Mouse (Mus musculus): ENCODE data around the gene Scap. TPM values are rescaled to one million over a fixed set of nuclear protein-coding genes. Genes with fewer than 3 reads are reported as not detected.

The Scap gene
- polyA plus RNA-seq, 1 experiment from 2014 or later: 45.5 TPM

DNA sequence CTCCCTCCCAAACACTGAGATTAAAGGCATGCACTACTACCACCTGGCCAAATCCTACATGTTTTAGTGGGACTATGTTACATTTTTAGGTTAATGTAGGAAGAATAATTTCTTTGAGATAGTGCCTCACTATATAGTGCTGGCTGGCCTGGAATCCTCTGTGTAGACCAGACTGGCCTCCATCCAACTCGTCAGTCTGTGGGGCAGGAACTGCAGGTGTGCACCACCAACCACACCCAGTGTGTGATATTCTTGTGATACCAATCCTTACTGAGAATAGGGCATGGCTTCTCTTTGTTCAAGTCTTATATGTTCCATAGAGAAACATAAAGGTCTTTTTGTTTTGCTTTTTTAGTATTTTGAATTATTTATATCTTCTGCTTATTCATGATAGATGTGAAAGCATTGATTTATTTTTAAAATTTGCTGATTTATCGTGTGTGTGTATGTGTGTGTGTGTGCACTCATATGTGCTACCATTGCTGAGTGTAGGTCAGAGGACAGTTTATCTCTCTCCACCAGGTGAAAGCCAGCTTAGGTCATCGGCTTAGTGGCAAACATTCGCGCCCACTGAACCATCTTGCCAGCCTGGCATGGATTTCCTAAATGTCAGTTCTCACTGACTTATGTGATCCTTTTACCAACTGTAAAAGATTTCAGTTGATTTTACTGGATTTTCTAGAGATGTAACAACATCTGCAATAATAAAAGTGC, 7.1 kb downstream of the Scap start:
- H3K9ac ChIP-seq: no peak overlapping the region
- H3K27me3 ChIP-seq: no peaks in the 10 kb centered on the region
- H3K27ac ChIP-seq (replicated peaks): no peak overlapping the region
- H3K4me3 ChIP-seq: no peak overlapping the region
- 87% methylated on average over 5 of the region's 5 CpGs for WGBS
- ATAC-seq (ENCODE audit: low read depth): no peak
- peaks cover 5% of the 10 kb centered on the region; the same call in 1 of the 2 replicates for H3K4me1 ChIP-seq (replicated peaks)
- H3K36me3 ChIP-seq: no peaks in the 10 kb centered on the region
- H3K9me3 ChIP-seq: no peaks in the 10 kb centered on the region
- H3K4me2 ChIP-seq: no peak overlapping the region

DNA sequence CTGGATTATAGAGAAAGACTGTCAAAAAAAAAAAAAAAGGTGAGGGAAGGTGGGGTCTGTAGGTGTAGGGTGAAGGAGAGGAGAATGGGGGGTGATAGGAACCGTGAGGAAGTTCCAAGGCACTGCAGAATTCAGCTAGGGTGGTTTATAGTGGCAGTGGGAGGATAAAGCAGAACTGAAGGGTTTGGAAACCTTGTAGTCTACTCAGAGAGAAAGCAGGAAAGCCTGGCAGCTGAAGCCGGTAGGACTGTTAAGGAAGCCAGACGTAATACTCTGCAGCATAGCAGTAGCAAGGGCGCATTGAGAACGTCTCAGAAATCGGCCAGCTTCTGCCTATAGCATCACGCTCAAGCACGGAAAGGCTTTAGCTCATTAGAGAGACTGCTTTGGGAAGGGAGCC, 8.9 kb downstream of the Scap start:
- Histone ChIP-seq H3K9ac (no peak overlapping the region), H3K4me1 (replicated peaks) (0 out of 2 replicates have a peak, but pooled peaks cover 3% of the 10 kb centered on the region), H3K9me3 (no peaks in the 10 kb centered on the region), H3K36me3 (no peaks in the 10 kb centered on the region), H3K4me3 (no peak overlapping the region), H3K27me3 (no peaks in the 10 kb centered on the region), H3K4me2 (no peak overlapping the region), H3K27ac (replicated peaks) (no peak overlapping the region)
- no peak for ATAC-seq (ENCODE audit: low read depth)
- WGBS: 91% methylated on average over 8 of the region's 8 CpGs

DNA sequence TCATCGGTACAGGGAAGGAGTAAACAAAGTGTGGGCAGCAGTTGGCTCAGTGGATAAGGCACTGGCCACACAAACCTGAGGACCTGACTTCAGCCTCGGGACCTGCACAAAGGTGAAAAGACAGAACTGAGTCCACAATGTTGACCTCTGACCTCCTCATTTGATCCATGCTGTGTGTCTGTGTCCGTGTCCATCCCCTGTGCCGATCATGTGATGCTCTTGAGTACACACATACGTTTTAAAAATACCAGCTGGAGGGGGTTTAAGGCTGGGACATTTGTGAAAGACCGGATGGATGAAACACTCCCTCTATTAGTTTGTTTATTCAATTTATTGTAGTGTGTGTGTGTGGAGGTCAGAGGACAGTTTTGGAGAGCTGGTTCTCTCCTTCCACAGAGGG, 10.7 kb downstream of the Scap start:
- H3K27me3 ChIP-seq: no peaks in the 10 kb centered on the region
- H3K9me3 ChIP-seq: no peaks in the 10 kb centered on the region
- no peak overlapping the region for H3K4me2 ChIP-seq
- WGBS: 73% methylated on average over 6 of the region's 6 CpGs
- H3K4me1 ChIP-seq (replicated peaks): 0 out of 2 replicates have a peak, but pooled peaks cover 3% of the 10 kb centered on the region
- no peaks in the 10 kb centered on the region for H3K36me3 ChIP-seq
- no peak overlapping the region for H3K4me3 ChIP-seq
- no peak for ATAC-seq (ENCODE audit: low read depth)
- H3K9ac ChIP-seq: no peak overlapping the region
- H3K27ac ChIP-seq (replicated peaks): no peak overlapping the region

DNA sequence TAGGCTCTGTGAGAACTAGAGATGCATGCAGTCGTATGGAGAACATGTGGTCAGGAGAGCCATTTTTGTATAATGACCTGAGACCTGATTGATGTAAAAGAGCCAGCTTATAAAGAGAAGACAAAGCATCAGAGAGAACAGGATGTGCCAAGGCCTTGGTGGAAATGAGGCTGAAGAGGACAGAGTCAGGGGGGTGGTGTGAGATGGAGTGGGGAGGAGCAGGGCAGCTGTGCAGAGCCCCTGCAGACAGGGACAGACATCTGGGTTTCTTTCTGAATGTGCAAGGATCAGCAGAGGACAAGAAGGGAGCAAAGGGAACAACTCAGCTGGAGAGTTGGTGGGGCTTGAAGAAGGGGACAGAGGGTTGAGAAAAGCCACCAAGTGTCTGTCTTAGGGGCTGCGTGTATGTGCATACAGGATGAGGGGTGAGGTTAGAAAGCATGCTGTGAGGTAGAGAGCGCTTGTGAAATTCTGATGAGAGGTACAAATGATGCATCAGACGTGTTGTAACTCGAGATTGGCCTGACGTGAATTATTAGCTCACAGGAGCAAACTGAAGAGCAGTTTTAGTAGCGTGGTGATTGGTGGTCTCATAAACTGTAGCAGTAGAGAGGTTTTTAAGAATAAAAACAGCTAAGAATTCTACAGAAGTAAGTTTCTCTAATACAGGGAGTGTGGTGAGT, 12.1 kb downstream of the Scap start:
- ATAC-seq (ENCODE audit: low read depth): no peak
- Histone ChIP-seq H3K27me3 (no peaks in the 10 kb centered on the region), H3K4me1 (replicated peaks) (0 out of 2 replicates have a peak, but pooled peaks cover 3% of the 10 kb centered on the region), H3K9me3 (no peaks in the 10 kb centered on the region), H3K4me3 (no peak overlapping the region), H3K36me3 (no peaks in the 10 kb centered on the region), H3K4me2 (no peak overlapping the region), H3K27ac (replicated peaks) (no peak overlapping the region), H3K9ac (no peak overlapping the region)
- 69% methylated on average over 7 of the region's 7 CpGs for WGBS

DNA sequence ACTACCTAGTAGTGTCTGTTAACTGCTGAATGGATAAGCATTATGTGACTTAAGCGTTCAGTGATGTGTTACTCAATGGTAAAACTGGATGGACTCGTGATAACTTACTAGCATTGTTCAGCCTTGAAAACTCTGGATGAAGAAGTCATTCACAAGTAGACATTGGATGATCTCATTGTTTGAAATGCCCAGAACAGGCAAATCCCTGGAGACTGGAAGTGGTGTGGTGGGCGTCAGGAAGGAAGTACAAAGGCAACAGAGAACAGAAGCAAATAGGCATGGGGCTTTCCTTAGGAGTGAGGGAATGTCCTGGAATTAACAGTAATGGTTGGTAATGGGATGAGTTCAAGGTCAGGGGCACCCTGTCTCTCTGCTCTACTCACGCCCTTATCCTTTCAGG, 15.8 kb downstream of the Scap start:
- 73% methylated on average over 4 of the region's 4 CpGs for whole genome bisulfite sequencing
- H3K4me1 ChIP-seq (replicated peaks): 0 out of 2 replicates have a peak, but pooled peaks cover 3% of the 10 kb centered on the region
- H3K27me3 ChIP-seq: no peaks in the 10 kb centered on the region
- no peak overlapping the region for H3K4me2 ChIP-seq
- no peak overlapping the region for H3K9ac ChIP-seq
- no peak for ATAC-seq (ENCODE audit: low read depth)
- H3K4me3 ChIP-seq: no peak overlapping the region
- no peak overlapping the region for H3K27ac ChIP-seq (replicated peaks)
- no peaks in the 10 kb centered on the region for H3K9me3 ChIP-seq
- no peaks in the 10 kb centered on the region; the same call in 1 of the 2 replicates for H3K36me3 ChIP-seq

DNA sequence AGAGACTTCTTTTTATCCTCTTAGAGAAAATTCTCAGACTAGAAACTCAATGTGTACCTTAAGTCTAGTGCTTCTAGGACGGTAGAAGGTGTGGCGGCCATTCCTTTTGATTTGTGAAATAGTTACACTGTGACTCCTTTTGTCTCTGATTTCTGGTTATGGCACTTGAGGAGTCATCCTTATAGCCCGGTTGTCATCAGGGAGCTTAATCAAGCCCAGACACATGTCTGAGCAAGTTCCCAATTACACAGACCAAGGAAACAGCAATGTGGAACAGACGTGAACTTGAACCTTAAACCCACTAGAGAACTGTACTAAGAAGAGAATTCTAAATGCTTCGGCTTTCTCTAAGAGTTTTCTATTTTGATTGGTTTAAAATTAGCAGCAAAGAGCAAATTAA, 17.1 kb downstream of the Scap start:
- WGBS: 89% methylated on average over 5 of the region's 5 CpGs

DNA sequence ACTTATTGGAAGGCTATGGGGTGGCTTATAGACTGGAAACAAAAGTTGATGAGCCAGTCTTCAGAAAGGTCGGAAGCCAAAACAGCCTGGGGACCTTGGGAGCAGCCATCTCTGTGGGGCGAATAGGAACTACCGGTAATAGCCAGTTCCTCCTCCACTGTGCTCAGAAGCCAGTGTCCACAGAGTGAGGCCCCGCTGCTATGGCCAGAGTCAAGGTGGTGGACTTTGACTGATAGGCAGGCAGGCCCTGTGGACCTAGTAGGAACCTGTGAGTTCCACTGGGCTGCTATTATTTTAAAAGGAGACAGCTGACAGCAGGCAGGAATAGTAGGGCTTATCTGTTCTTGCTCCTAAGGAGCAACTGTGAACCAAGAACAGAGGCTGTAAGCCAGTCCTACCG, 17.5 kb downstream of the Scap start:
- H3K4me3 ChIP-seq: no peak overlapping the region
- no peaks in the 10 kb centered on the region for H3K4me1 ChIP-seq (replicated peaks)
- no peaks in the 10 kb centered on the region for H3K9me3 ChIP-seq
- no peak overlapping the region for H3K27ac ChIP-seq (replicated peaks)
- no peak for ATAC-seq (ENCODE audit: low read depth)
- H3K9ac ChIP-seq: no peak overlapping the region
- H3K27me3 ChIP-seq: no peaks in the 10 kb centered on the region
- H3K4me2 ChIP-seq: no peak overlapping the region
- H3K36me3 ChIP-seq: peaks cover 7% of the 10 kb centered on the region
- 86% methylated on average over 5 of the region's 5 CpGs for WGBS

More for the DNA sequence above, 17.1 kb downstream of the Scap start:
- H3K27me3 ChIP-seq: no peaks in the 10 kb centered on the region
- H3K9ac ChIP-seq: no peak overlapping the region
- ATAC-seq (ENCODE audit: low read depth): no peak
- H3K27ac ChIP-seq (replicated peaks): no peak overlapping the region
- H3K4me2 ChIP-seq: no peak overlapping the region
- 0 out of 2 replicates have a peak, but pooled peaks cover 1% of the 10 kb centered on the region for H3K4me1 ChIP-seq (replicated peaks)
- peaks cover 4% of the 10 kb centered on the region for H3K36me3 ChIP-seq
- H3K9me3 ChIP-seq: no peaks in the 10 kb centered on the region
- H3K4me3 ChIP-seq: no peak overlapping the region

DNA sequence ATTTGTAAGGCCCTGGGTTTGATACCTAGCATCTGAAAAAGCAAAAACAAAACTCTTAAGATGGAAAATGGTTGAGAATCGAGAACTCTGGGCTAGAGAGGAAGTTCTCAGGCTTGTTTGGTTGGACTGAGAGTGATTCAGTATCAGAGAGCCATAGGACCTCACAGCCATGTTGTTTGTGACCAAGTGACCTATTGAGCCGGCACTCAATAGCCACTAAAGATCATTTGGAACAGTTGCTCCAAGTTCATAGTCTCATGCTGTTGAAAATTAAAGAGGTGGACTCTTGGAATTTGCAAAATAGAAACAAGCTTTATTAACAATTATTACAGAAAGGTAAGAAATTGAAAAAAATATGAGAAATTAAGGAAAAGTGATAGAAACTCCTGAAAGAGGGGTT, 18.3 kb downstream of the Scap start:
- no peak overlapping the region for H3K4me2 ChIP-seq
- H3K4me1 ChIP-seq (replicated peaks): no peaks in the 10 kb centered on the region
- H3K36me3 ChIP-seq: peaks cover 12% of the 10 kb centered on the region
- no peaks in the 10 kb centered on the region for H3K27me3 ChIP-seq
- 84% methylated on average over 2 of the region's 2 CpGs for WGBS
- no peak for ATAC-seq (ENCODE audit: low read depth)
- no peak overlapping the region for H3K4me3 ChIP-seq
- H3K9ac ChIP-seq: no peak overlapping the region
- H3K9me3 ChIP-seq: no peaks in the 10 kb centered on the region
- no peak overlapping the region for H3K27ac ChIP-seq (replicated peaks)

DNA sequence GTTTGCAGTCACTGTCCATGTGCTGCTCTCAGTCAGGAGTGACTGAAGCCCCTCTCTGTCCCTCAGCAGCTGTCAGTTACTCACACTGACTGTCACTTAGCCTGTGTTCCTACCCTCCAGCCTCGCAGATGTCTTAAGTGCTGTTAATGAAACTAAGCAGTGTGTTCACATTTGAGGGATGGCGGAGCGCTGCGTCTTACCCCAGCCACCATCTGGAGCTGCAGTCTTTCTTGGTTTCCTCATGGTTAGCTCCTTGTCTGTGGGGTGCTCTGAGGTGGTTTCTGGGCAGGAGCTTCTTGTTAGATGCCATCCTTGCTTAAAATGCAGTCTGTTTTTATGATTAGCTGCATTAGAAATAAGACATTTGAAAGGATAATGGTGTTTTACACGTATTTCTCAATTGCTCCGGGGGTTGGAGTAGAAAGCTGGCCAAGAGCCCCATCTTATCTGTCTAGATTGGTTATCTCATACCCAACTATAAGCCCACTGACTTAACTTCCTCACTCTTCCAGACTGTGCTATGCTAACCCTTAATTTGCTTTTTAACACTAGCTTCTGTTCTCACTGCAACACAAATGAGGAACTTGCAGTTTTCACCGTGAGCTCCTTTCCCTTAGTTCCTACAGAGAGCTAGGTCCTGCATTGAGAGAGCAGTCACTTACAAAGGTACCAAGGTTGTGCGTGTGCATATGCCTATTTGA, 19.0 kb downstream of the Scap start:
- Histone ChIP-seq H3K9ac (no peak overlapping the region), H3K4me3 (no peak overlapping the region), H3K27me3 (no peaks in the 10 kb centered on the region), H3K4me2 (no peak overlapping the region), H3K4me1 (replicated peaks) (no peaks in the 10 kb centered on the region), H3K36me3 (peaks cover 13% of the 10 kb centered on the region), H3K9me3 (no peaks in the 10 kb centered on the region), H3K27ac (replicated peaks) (no peak overlapping the region)
- ATAC-seq (ENCODE audit: low read depth): no peak
- 87% methylated on average over 8 of the region's 8 CpGs for WGBS

DNA sequence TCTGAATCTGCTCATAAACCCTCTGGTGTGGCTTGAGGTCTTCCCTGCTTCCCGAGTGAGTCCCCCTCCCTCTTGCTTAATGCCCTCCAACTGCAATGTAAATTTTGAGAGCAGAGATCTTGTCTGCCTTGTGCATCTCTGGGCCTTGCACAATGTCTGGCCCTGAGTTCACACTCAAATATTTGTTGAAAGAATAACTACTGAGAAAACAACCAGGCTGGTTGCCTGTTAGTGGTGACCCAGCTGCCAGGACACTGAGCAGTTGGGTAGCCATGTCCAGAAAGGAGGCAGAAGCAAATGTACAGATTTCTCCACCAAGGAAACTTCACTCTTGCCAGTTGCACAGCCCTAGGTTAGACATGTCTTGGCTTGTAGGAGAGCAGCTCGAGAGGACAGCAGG, 25.3 kb downstream of the Scap start:
- ATAC-seq (ENCODE audit: low read depth): no peak

DNA sequence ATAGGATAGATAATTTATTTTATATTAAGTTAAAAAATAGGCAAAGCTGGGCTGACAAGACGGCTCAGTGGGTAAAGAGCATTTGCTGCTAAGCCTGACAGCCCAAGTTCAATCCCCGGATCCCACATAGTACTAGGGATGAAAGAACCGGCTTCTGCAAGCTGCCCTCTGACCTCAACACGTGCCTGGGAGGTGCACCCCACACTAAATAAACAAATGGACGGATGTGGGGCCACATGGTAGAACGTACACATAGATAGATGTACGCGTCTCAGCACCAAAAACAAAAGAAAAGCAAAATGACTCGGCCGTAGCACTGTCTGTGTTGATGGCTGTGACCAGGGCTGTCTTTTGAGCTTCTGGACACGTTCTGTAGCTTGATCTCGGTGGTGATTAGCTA, 28.2 kb downstream of the Scap start:
- WGBS: 83% methylated on average over 12 of the region's 12 CpGs
- ATAC-seq (ENCODE audit: low read depth): no peak
- peaks cover 40% of the 10 kb centered on the region for H3K36me3 ChIP-seq
- H3K4me1 ChIP-seq (replicated peaks): no peaks in the 10 kb centered on the region
- no peaks in the 10 kb centered on the region for H3K27me3 ChIP-seq
- no peak overlapping the region for H3K27ac ChIP-seq (replicated peaks)
- no peaks in the 10 kb centered on the region for H3K9me3 ChIP-seq
- H3K9ac ChIP-seq: no peak overlapping the region
- H3K4me2 ChIP-seq: no peak overlapping the region
- no peak overlapping the region for H3K4me3 ChIP-seq

More for the DNA sequence above, 25.3 kb downstream of the Scap start:
- H3K4me3 ChIP-seq: no peak overlapping the region
- no peak overlapping the region for H3K4me2 ChIP-seq
- H3K9me3 ChIP-seq: no peaks in the 10 kb centered on the region
- no peaks in the 10 kb centered on the region for H3K4me1 ChIP-seq (replicated peaks)
- H3K9ac ChIP-seq: no peak overlapping the region
- H3K27me3 ChIP-seq: no peaks in the 10 kb centered on the region
- no peak overlapping the region for H3K27ac ChIP-seq (replicated peaks)
- peaks cover 34% of the 10 kb centered on the region for H3K36me3 ChIP-seq
- 75% methylated on average over 2 of the region's 2 CpGs for WGBS

DNA sequence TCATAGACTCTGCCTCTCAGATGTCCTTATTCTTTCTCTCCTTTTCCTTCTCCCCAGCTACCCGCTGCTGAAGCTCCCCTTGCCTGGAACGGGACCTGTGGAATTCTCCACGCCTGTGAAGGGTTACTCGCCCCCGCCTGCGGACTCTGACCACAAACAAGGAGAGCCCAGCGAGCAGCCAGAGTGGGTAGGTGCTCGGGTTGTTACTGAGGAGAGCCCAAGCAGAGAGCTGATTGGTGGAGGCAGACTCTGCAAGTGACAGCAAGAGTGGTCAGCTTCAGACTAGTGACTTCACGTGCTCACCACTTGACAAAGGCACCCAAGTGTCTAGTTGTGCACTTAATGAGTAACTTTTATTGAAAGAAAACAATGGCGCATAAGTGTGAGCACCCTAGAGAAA, 29.2 kb downstream of the Scap start:
- no peaks in the 10 kb centered on the region for H3K27me3 ChIP-seq
- H3K27ac ChIP-seq (replicated peaks): no peak overlapping the region
- no peaks in the 10 kb centered on the region for H3K9me3 ChIP-seq
- no peak overlapping the region for H3K9ac ChIP-seq
- no peak overlapping the region for H3K4me3 ChIP-seq
- H3K36me3 ChIP-seq: peaks cover 40% of the 10 kb centered on the region
- H3K4me1 ChIP-seq (replicated peaks): no peaks in the 10 kb centered on the region
- no peak overlapping the region for H3K4me2 ChIP-seq
- 83% methylated on average over 10 of the region's 10 CpGs for WGBS
- ATAC-seq (ENCODE audit: low read depth): no peak

All from neural tube, embryonic 13.5 days (tissue).